In genomic region chr17:25273706-25274501, GRCm38 (mm10) we compare ENCODE assay signal across 8 mouse cellular contexts. TPM values are rescaled to one million over a fixed set of nuclear protein-coding genes. Genes with fewer than 3 reads are reported as not detected.
DNase-seq lines count a peak whose midpoint lies in the region; ATAC-seq and TF ChIP-seq lines count a peak whose summit lies in the region.

No protein-coding gene starts in this region.

- H3K27ac ChIP-seq in forebrain, embryonic 12.5 days = peak overlapping the region; percentile 97
- H3K27ac ChIP-seq in heart, postnatal 0 days (ENCODE audit: low read depth) = peak overlapping the region; percentile 99
- peak overlapping the region; percentile 99 for H3K27ac ChIP-seq in liver, postnatal 0 days (ENCODE audit: low read depth)
- H3K27ac ChIP-seq in neural tube, embryonic 14.5 days (ENCODE audit: low read depth, low read length) = peak overlapping the region; percentile 99

- TF ChIP-seq EP300 in heart, postnatal 0 days (IDR thresholded peaks at IDR 0.05; ENCODE audit: low read depth) = no peak; the same call in none of the 2 replicates
- peak; percentile 75; the same call in 1 of the 2 replicates for TF ChIP-seq EP300 in liver, postnatal 0 days (IDR thresholded peaks at IDR 0.05; ENCODE audit: low read depth)

- peak; percentile 61 for TF ChIP-seq CTCF in E14TG2a.4 (conservative IDR thresholded peaks at IDR 0.05; ENCODE audit: low read length)
- TF ChIP-seq CTCF in heart, postnatal 0 days (IDR thresholded peaks at IDR 0.05; ENCODE audit: low read depth) = peak; percentile 69
- peak; percentile 85 for TF ChIP-seq CTCF in liver, postnatal 0 days (IDR thresholded peaks at IDR 0.05; ENCODE audit: low read depth)

- peak; percentile 92 for ATAC-seq in forebrain, embryonic 12.5 days (ENCODE audit: low FRiP score)
- peak; percentile 85 for ATAC-seq in heart, postnatal 0 days (ENCODE audit: insufficient read depth, low read depth)
- ATAC-seq in liver, postnatal 0 days = peak; percentile 86
- ATAC-seq in neural tube, embryonic 14.5 days (ENCODE audit: low read depth) = peak; percentile 88

- under 1% methylated on average over 43 of the region's 45 CpGs for WGBS in forebrain, embryonic 12.5 days
- WGBS in heart, postnatal 0 days = under 1% methylated on average over 44 of the region's 45 CpGs
- under 1% methylated on average over 42 of the region's 45 CpGs for WGBS in liver, postnatal 0 days (ENCODE audit: insufficient replicate concordance)
- 2% methylated on average over 44 of the region's 45 CpGs for WGBS in neural tube, embryonic 14.5 days

- peak; percentile 99 for DNase-seq in c-Kit-positive CD71-positive TER-119-positive erythroid progenitor cells, embryonic 14.5 days (ENCODE audit: low spot score)
- DNase-seq in heart, postnatal 0 days (ENCODE audit: low spot score) = peak; percentile 89
- peak; percentile 94 to 96 for DNase-seq in kidney, postnatal 4 days
- DNase-seq in liver, postnatal 0 days = peak; percentile 94
- peak; percentile 94 for DNase-seq in testis, postnatal 10 days (ENCODE audit: low spot score)

- H3K36me3 ChIP-seq in E14TG2a.4 (ENCODE audit: insufficient read depth, low read length) = peaks cover 32% of the 10 kb centered on the region
- H3K36me3 ChIP-seq in forebrain, embryonic 12.5 days (replicated peaks) = peaks cover 15% of the 10 kb centered on the region
- peaks cover 7% of the 10 kb centered on the region for H3K36me3 ChIP-seq in heart, postnatal 0 days (replicated peaks; ENCODE audit: control insufficient read depth, insufficient read depth, low read length)
- peaks cover 7% of the 10 kb centered on the region for H3K36me3 ChIP-seq in liver, postnatal 0 days (replicated peaks; ENCODE audit: insufficient read depth, low read length)
- H3K36me3 ChIP-seq in neural tube, embryonic 14.5 days (ENCODE audit: control insufficient read depth, insufficient read depth, low read length) = peaks cover under 1% of the 10 kb centered on the region; the same call in 1 of the 2 replicates

- H3K27me3 ChIP-seq in E14TG2a.4 (ENCODE audit: insufficient read depth, low read length) = no peaks in the 10 kb centered on the region
- no peaks in the 10 kb centered on the region; the same call in 1 of the 2 replicates for H3K27me3 ChIP-seq in forebrain, embryonic 12.5 days
- H3K27me3 ChIP-seq in heart, postnatal 0 days (ENCODE audit: control insufficient read depth, insufficient read depth, low read length) = no peaks in the 10 kb centered on the region
- no peaks in the 10 kb centered on the region for H3K27me3 ChIP-seq in liver, postnatal 0 days (ENCODE audit: insufficient read depth, low read length)
- no peaks in the 10 kb centered on the region for H3K27me3 ChIP-seq in neural tube, embryonic 14.5 days (ENCODE audit: control insufficient read depth, insufficient read depth, low read length)

- peak overlapping the region; percentile 99 for H3K4me2 ChIP-seq in forebrain, embryonic 12.5 days
- peak overlapping the region; percentile 88 for H3K4me2 ChIP-seq in heart, postnatal 0 days (ENCODE audit: low read depth, low read length)
- H3K4me2 ChIP-seq in liver, postnatal 0 days (ENCODE audit: low read depth, low read length) = peak overlapping the region; percentile 87
- peak overlapping the region; percentile 37; the same call in 1 of the 2 replicates for H3K4me2 ChIP-seq in neural tube, embryonic 14.5 days (ENCODE audit: low read depth, low read length)

- H3K9ac ChIP-seq in forebrain, embryonic 12.5 days = peak overlapping the region; percentile 99
- peak overlapping the region; percentile 98 for H3K9ac ChIP-seq in heart, postnatal 0 days (replicated peaks; ENCODE audit: low read depth, low read length)
- peak overlapping the region; percentile 97 for H3K9ac ChIP-seq in liver, postnatal 0 days (replicated peaks)
- peak overlapping the region; percentile 87 for H3K9ac ChIP-seq in neural tube, embryonic 14.5 days (replicated peaks; ENCODE audit: low read depth, low read length)

- H3K9me3 ChIP-seq in E14TG2a.4 (ENCODE audit: low read length) = no peaks in the 10 kb centered on the region
- H3K9me3 ChIP-seq in forebrain, embryonic 12.5 days = no peaks in the 10 kb centered on the region
- no peaks in the 10 kb centered on the region for H3K9me3 ChIP-seq in heart, postnatal 0 days (replicated peaks; ENCODE audit: control insufficient read depth, low read length)
- no peaks in the 10 kb centered on the region for H3K9me3 ChIP-seq in liver, postnatal 0 days (ENCODE audit: low read length)
- H3K9me3 ChIP-seq in neural tube, embryonic 14.5 days (ENCODE audit: control insufficient read depth, low read length) = no peaks in the 10 kb centered on the region

- H3K4me3 ChIP-seq in E14TG2a.4 (replicated peaks; ENCODE audit: low read length) = peak overlapping the region; percentile 100
- peak overlapping the region; percentile 97 for H3K4me3 ChIP-seq in forebrain, embryonic 12.5 days (replicated peaks)
- peak overlapping the region; percentile 96 for H3K4me3 ChIP-seq in heart, postnatal 0 days (ENCODE audit: low read depth, low read length)
- peak overlapping the region; percentile 83 for H3K4me3 ChIP-seq in liver, postnatal 0 days (ENCODE audit: low read depth, low read length)
- peak overlapping the region; percentile 76 for H3K4me3 ChIP-seq in neural tube, embryonic 14.5 days (ENCODE audit: low read depth, low read length)

- peaks cover 55% of the 10 kb centered on the region for H3K4me1 ChIP-seq in E14TG2a.4 (replicated peaks; ENCODE audit: low read depth, low read length)
- H3K4me1 ChIP-seq in forebrain, embryonic 12.5 days = peaks cover 39% of the 10 kb centered on the region
- peaks cover 22% of the 10 kb centered on the region for H3K4me1 ChIP-seq in heart, postnatal 0 days (ENCODE audit: control insufficient read depth, insufficient read depth)
- H3K4me1 ChIP-seq in liver, postnatal 0 days (ENCODE audit: insufficient read depth) = peaks cover 32% of the 10 kb centered on the region
- H3K4me1 ChIP-seq in neural tube, embryonic 14.5 days (ENCODE audit: control insufficient read depth, insufficient read depth, low read length) = peaks cover 21% of the 10 kb centered on the region

RNA-seq across cellular contexts. Expression of gene Ube2i, which starts 0.5 kb away (rescaled TPM):
- polyA plus RNA-seq in forebrain, embryonic 12.5 days (2016; fragmentation: Nextera tagmentation; extraction: Ambion mirVana) = 849 and 866 TPM in 2 replicates
- total RNA-seq in heart, postnatal 0 days (2014; rRNA removed; ENCODE audit: low replicate concordance) = 293 and 343 TPM in 2 replicates
- polyA plus RNA-seq in heart, postnatal 0 days (2015; fragmentation: Nextera tagmentation; extraction: Ambion mirVana) = 253 and 259 TPM in 2 replicates
- 155 and 164 TPM in 2 replicates for polyA plus RNA-seq in liver, postnatal 0 days (2015; fragmentation: Nextera tagmentation; extraction: Ambion mirVana)
- polyA plus RNA-seq in neural tube, embryonic 14.5 days (2014; fragmentation: Nextera tagmentation; extraction: Ambion mirVana) = 405 and 444 TPM in 2 replicates

RNA-seq across cellular contexts. Expression of gene Baiap3, which starts 17.7 kb away (rescaled TPM):
- polyA plus RNA-seq in forebrain, embryonic 12.5 days (2016; fragmentation: Nextera tagmentation; extraction: Ambion mirVana) = 2.9 and 3.8 TPM in 2 replicates
- 2.1 TPM in 1 of 2 replicates, not detected in the other for total RNA-seq in heart, postnatal 0 days (2014; rRNA removed; ENCODE audit: low replicate concordance)
- 0.12 and 0.22 TPM in 2 replicates for polyA plus RNA-seq in heart, postnatal 0 days (2015; fragmentation: Nextera tagmentation; extraction: Ambion mirVana)
- polyA plus RNA-seq in liver, postnatal 0 days (2015; fragmentation: Nextera tagmentation; extraction: Ambion mirVana) = 0.54 and 0.58 TPM in 2 replicates
- polyA plus RNA-seq in neural tube, embryonic 14.5 days (2014; fragmentation: Nextera tagmentation; extraction: Ambion mirVana) = 5.8 and 7.1 TPM in 2 replicates

RNA-seq across cellular contexts. Expression of gene Prss34, which starts 24.3 kb away (rescaled TPM):
- polyA plus RNA-seq in forebrain, embryonic 12.5 days (2016; fragmentation: Nextera tagmentation; extraction: Ambion mirVana) = not detected in 2 replicates
- 1.0 TPM in 1 of 2 replicates, not detected in the other for total RNA-seq in heart, postnatal 0 days (2014; rRNA removed; ENCODE audit: low replicate concordance)
- polyA plus RNA-seq in heart, postnatal 0 days (2015; fragmentation: Nextera tagmentation; extraction: Ambion mirVana) = 0.71 and 0.77 TPM in 2 replicates
- 11.1 and 15.4 TPM in 2 replicates for polyA plus RNA-seq in liver, postnatal 0 days (2015; fragmentation: Nextera tagmentation; extraction: Ambion mirVana)
- polyA plus RNA-seq in neural tube, embryonic 14.5 days (2014; fragmentation: Nextera tagmentation; extraction: Ambion mirVana) = not detected in 2 replicates

RNA-seq across cellular contexts. Expression of gene Tsr3, which starts 33.9 kb away (rescaled TPM):
- polyA plus RNA-seq in forebrain, embryonic 12.5 days (2016; fragmentation: Nextera tagmentation; extraction: Ambion mirVana) = 61.0 and 64.2 TPM in 2 replicates
- 31.2 and 32.4 TPM in 2 replicates for total RNA-seq in heart, postnatal 0 days (2014; rRNA removed; ENCODE audit: low replicate concordance)
- polyA plus RNA-seq in heart, postnatal 0 days (2015; fragmentation: Nextera tagmentation; extraction: Ambion mirVana) = 23.4 and 24.3 TPM in 2 replicates
- polyA plus RNA-seq in liver, postnatal 0 days (2015; fragmentation: Nextera tagmentation; extraction: Ambion mirVana) = 19.1 and 19.7 TPM in 2 replicates
- 56.4 and 57.1 TPM in 2 replicates for polyA plus RNA-seq in neural tube, embryonic 14.5 days (2014; fragmentation: Nextera tagmentation; extraction: Ambion mirVana)

RNA-seq across cellular contexts. Expression of gene Gnptg, which starts 34.0 kb away (rescaled TPM):
- 60.1 and 64.4 TPM in 2 replicates for polyA plus RNA-seq in forebrain, embryonic 12.5 days (2016; fragmentation: Nextera tagmentation; extraction: Ambion mirVana)
- total RNA-seq in heart, postnatal 0 days (2014; rRNA removed; ENCODE audit: low replicate concordance) = 20.4 and 24.2 TPM in 2 replicates
- polyA plus RNA-seq in heart, postnatal 0 days (2015; fragmentation: Nextera tagmentation; extraction: Ambion mirVana) = 21.0 and 22.7 TPM in 2 replicates
- polyA plus RNA-seq in liver, postnatal 0 days (2015; fragmentation: Nextera tagmentation; extraction: Ambion mirVana) = 21.2 and 22.8 TPM in 2 replicates
- polyA plus RNA-seq in neural tube, embryonic 14.5 days (2014; fragmentation: Nextera tagmentation; extraction: Ambion mirVana) = 88.4 and 110 TPM in 2 replicates

Comparison
In these comparisons a context has a peak if more than half of its experiments do, and no peak if none do; other contexts are left out.
1. Peak in every context shown above with its lines: DNase-seq, ATAC-seq, H3K4me3 ChIP-seq and H3K27ac ChIP-seq.
2. H3K4me2 ChIP-seq: peak in every context shown above with its lines; median percentile 99 in forebrain, embryonic 12.5 days; 88 in heart, postnatal 0 days; 87 in liver, postnatal 0 days; 37 in neural tube, embryonic 14.5 days.